Comparison of ENCODE assay signal across 7 mouse cellular contexts in the genomic region with DNA sequence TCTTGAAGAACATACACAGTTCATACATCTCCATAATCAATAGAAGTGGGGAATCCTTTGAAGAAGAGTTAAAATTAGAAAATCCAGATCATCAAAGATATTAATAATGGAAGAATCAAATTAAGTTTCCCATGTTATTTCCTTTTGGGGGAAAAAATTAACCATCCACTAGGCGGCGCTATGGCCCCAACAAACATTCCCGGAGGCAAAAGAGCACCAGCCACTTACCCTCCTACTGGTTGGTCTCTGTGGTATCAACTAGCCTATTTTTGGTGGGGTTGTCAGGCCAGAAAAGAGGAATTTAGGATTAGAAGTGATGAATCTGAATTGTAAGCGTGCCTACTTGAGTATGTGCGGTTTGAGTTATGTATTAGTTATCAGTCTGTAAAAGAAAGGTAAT. TPM values are rescaled to one million over a fixed set of nuclear protein-coding genes. Genes with fewer than 3 reads are reported as not detected.
DNase-seq lines count a peak whose midpoint lies in the region.

No protein-coding gene starts in this region.

- DNase-seq in layer of hippocampus, adult 11-12 months (ENCODE audit: low spot score): peak; percentile 64
- no peak for DNase-seq in layer of hippocampus, postnatal 36 days
- DNase-seq in CD8-positive naive resting alpha-beta T cell, adult 2 months (ENCODE audit: low read depth in 2 of 2, low spot score in 2 of 2): peak; percentile 62 to 64
- peak; percentile 82 for DNase-seq in NIH3T3 (ENCODE audit: low read depth)
- peak; percentile 71 for DNase-seq in embryo, embryonic 11 days
- peak; percentile 38 to 57 for DNase-seq in layer of hippocampus, postnatal 10 days (ENCODE audit: low spot score in 2 of 2)
- DNase-seq in retina, embryonic 14.5 days (ENCODE audit: low spot score): peak; percentile 74

RNA-seq across cellular contexts. Expression of gene Eif3j1, which starts 41.6 kb away (rescaled TPM):
- 10 to 100 TPM; 18.4 TPM for total RNA-seq in layer of hippocampus, postnatal 36 days (2021)
- 10 to 100 TPM; 22.7 TPM for total RNA-seq in layer of hippocampus, postnatal 10 days (2021)

RNA-seq across cellular contexts. Expression of gene Spg11, which starts 48.3 kb away (rescaled TPM):
- total RNA-seq in layer of hippocampus, postnatal 36 days (2021): 10 to 100 TPM; 15.2 to 16.5 TPM
- total RNA-seq in layer of hippocampus, postnatal 10 days (2021): 10 to 100 TPM; 18.6 to 20.1 TPM

Comparison
In these comparisons a context has a peak if more than half of its experiments do, and no peak if none do; other contexts are left out.
1. DNase-seq: peak in layer of hippocampus, adult 11-12 months (single experiment), CD8-positive naive resting alpha-beta T cell, adult 2 months (2 of 2), NIH3T3 (single experiment), embryo, embryonic 11 days (single experiment), layer of hippocampus, postnatal 10 days (2 of 2) and retina, embryonic 14.5 days (single experiment); none in layer of hippocampus, postnatal 36 days (0 of 2).